Mouse (Mus musculus) E14TG2a.4 (cell line): ENCODE data around the gene Snx19.

Experiments used
- H3K27me3 ChIP-seq: 2 replicates; pipeline ENCODE4 v1.6.1; 2014; ENCODE audit warnings: low read length, control low read depth; ENCODE audit not compliant: insufficient read depth
- H3K36me3 ChIP-seq: 2 replicates; pipeline ENCODE4 v1.6.1; 2014; ENCODE audit warnings: low read length, control low read depth; ENCODE audit not compliant: insufficient read depth
- H3K4me1 ChIP-seq: replicated peaks from 2 replicates; pipeline ENCODE4 v1.6.1; 2014; ENCODE audit warnings: low read depth, low read length, control low read depth
- H3K4me3 ChIP-seq: replicated peaks from 2 replicates; pipeline ENCODE4 v1.5.1; 2014; ENCODE audit warnings: mild to moderate bottlenecking, low read length
- H3K9me3 ChIP-seq: 2 replicates; pipeline ENCODE4 v1.6.1; 2014; ENCODE audit warnings: low read length, control low read depth
- CTCF ChIP-seq: conservative IDR thresholded peaks from 2 replicates; pipeline ENCODE4 v1.5.1; 2014; ENCODE audit warnings: low read length
- NANOG ChIP-seq: IDR thresholded peaks from 2 replicates; pipeline ENCODE4 v1.6.1; 2014; ENCODE audit warnings: borderline replicate concordance, low read length, mixed read lengths
- POU5F1 ChIP-seq: IDR thresholded peaks from 2 replicates; pipeline ENCODE4 v1.6.1; 2014; ENCODE audit warnings: low read length, borderline replicate concordance

Snx19 gene

DNA sequence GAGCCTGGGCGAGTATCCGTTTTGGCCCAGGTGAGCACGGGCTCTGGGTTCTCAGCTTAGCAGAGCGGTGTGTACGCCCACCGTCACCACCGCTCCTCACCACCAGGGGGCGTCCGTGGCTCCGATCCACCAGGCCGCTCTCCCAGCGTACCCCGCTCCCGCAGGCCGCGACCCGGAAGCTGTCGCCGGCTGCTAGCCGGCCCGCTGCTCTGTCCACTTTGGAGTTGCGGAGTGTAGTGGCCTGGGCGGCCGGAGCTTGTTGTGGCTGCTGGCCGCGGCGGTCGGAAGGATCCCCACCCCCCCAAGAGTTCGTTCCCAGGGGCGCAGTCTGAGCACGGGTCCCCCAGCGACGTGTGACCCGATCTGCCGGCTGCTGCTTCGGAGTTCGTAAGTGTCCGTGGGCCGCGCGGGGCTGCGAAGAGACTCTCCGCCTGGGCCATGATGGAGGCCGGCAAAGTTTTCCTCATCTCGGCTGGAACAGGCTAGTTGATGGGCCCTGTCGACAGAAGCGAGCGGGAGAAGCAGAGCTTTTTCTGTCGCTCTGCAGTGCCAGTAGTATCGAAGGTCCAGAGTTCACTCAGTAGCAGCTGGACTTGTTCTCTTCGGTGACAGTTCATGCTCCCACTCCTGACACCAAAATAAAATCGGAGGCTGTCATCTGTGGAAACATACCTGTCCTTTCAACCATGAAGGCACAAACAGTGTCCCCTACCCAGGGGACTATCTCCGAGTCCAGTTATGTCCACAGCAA, at the start of gene Snx19:
Snx19 (plus strand) TSS at position 227 of the 751 bp plus-strand sequence.
- no peaks in the 10 kb centered on the region for H3K9me3 ChIP-seq
- peaks cover 14% of the 10 kb centered on the region for H3K27me3 ChIP-seq
- H3K36me3 ChIP-seq: peaks cover 10% of the 10 kb centered on the region
- H3K4me3 ChIP-seq: peak within 1 kb of the TSS; percentile 89
- TF ChIP-seq NANOG: no peak
- peak; percentile 50 for TF ChIP-seq CTCF
- TF ChIP-seq POU5F1: no peak
- peaks cover 16% of the 10 kb centered on the region for H3K4me1 ChIP-seq

DNA sequence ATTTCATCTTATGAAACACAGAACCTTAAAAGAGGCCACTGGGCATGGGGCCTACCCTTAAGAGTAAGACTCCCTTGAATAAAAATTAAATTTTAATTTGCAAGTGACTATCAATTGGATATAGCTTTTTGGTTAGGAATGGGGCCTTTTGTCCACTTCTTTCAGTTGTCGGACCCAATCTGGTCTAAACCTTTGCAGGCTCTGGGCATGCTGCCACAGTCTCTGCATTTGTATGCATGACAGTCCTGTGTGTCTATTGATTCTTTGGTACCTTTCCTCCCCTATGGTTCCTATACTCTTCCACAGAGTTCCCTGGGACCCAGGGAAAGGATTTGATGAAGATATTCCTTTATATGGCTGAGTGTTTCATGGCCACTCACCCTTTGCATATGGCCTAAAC, 26.1 kb upstream of the Snx19 start:
- TF ChIP-seq NANOG (no peak), POU5F1 (no peak), CTCF (no peak)
- Histone ChIP-seq H3K4me3 (no peak overlapping the region), H3K36me3 (no peaks in the 10 kb centered on the region), H3K9me3 (no peaks in the 10 kb centered on the region), H3K27me3 (no peaks in the 10 kb centered on the region), H3K4me1 (no peaks in the 10 kb centered on the region)

DNA sequence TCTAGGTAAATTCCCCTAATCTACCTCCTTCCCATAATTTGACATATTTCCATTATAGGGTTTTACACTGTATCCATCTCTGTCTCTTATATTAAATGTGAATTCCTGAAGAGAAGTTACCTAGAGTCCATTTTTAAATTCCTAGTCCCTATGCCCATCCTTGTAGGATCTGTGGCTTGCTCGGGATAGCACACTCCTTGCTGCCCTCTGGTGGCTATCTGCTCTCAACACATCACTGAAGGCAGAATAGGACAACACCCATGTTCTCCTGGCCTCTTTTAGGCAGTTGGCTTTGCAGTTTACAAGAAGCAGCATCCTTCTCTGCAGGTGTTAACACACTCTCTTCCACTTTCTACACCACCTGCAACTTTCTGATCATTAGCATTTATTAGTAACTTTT, 4.0 kb upstream of the Snx19 start:
- H3K4me3 ChIP-seq: no peak overlapping the region
- H3K4me1 ChIP-seq: peaks cover 9% of the 10 kb centered on the region
- peaks cover 12% of the 10 kb centered on the region for H3K27me3 ChIP-seq
- TF ChIP-seq NANOG (no peak), CTCF (peak; percentile 80), POU5F1 (no peak)
- no peaks in the 10 kb centered on the region for H3K9me3 ChIP-seq
- no peaks in the 10 kb centered on the region for H3K36me3 ChIP-seq

DNA sequence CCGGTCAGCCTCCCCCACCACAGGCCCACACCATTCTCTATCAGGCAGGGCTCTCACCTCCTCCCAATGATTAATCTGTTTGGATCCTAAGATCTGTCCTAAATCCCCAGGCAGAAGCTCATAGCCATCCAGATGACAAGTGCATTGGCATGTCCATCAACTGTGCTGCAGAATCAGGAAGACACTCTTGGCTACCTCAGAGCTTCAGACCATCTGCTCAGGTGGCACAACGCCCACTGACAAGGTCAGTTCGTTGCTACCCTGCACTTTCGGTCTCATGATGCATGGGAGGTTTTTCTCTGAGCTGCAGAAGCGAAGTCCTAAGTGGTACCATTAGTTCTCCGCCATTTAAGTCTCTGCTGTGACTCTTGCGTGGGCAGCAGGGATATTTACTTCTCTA, 1.7 kb upstream of the Snx19 start:
- no peaks in the 10 kb centered on the region for H3K9me3 ChIP-seq
- peaks cover 10% of the 10 kb centered on the region; the same call in 1 of the 2 replicates for H3K36me3 ChIP-seq
- peaks cover 14% of the 10 kb centered on the region for H3K27me3 ChIP-seq
- TF ChIP-seq NANOG (no peak), CTCF (no peak), POU5F1 (no peak)
- peaks cover 16% of the 10 kb centered on the region for H3K4me1 ChIP-seq
- H3K4me3 ChIP-seq: no peak overlapping the region

DNA sequence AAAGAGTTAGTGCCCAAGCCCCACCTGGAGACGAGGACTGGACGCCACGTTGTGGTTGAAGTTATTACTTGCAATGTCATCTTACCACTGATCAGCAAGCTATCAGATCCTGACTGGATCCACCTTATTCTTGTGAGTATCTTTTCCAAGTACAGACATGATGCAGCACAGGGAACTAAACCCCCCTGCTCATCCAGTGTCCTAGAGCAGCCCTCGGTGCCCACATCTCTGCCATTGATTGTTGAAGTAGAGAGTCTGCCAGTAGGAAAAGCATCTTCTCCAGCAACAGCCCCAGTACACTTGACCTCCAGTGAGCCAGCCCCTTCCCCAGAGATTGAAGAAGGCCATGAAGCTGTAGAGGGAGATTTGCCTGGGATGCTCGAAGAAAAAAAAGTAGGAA, 1.3 kb downstream of the Snx19 start:
- Histone ChIP-seq H3K4me1 (peaks cover 16% of the 10 kb centered on the region), H3K9me3 (peaks cover 8% of the 10 kb centered on the region; the same call in 1 of the 2 replicates), H3K36me3 (peaks cover 22% of the 10 kb centered on the region), H3K27me3 (peaks cover 14% of the 10 kb centered on the region), H3K4me3 (no peak overlapping the region)
- TF ChIP-seq NANOG: no peak
- TF ChIP-seq CTCF: no peak
- no peak for TF ChIP-seq POU5F1

DNA sequence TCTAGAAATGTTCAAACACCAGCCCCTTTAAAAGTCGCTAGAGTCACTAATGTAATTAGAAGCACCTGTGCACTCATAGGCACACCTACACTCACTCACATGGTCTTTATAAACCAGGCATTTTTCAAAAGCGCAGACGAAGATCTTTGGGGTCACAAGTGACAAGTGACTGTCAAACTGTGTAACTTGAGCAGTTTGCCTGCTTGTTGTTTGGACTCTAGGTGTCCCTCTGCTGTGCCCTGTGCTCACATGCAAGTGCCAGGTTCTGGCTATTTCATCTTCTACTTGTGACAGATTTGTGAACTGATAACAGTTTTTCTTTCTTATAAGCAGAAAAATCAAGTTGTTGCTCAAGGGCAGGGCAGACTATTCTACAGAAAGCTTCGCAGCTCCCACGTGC, 3.5 kb downstream of the Snx19 start:
- H3K4me3 ChIP-seq: no peak overlapping the region
- H3K27me3 ChIP-seq: peaks cover 14% of the 10 kb centered on the region
- H3K4me1 ChIP-seq: peaks cover 16% of the 10 kb centered on the region
- H3K9me3 ChIP-seq: peaks cover 8% of the 10 kb centered on the region; the same call in 1 of the 2 replicates
- no peak for TF ChIP-seq CTCF
- TF ChIP-seq POU5F1: no peak
- TF ChIP-seq NANOG: no peak
- peaks cover 34% of the 10 kb centered on the region for H3K36me3 ChIP-seq

DNA sequence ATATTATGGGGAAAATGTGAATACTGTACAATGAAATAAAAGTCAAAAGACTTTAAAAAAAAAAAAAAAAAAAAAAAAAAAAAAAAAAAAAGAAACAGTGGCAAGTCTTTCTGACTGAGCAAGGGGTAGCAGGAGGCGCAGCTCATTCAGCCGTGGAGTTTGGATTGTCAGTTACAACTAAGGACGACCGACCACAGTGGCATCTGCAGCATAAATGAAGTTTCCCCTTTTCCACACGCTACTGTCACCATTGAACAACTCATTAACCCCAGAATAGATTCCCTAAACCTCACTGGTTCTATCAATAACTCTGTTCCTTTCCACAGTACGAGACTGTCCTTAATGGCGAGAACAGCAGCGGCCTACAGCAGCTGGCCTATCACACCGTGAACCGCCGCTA, 5.0 kb downstream of the Snx19 start:
- H3K27me3 ChIP-seq: peaks cover 10% of the 10 kb centered on the region
- no peak overlapping the region for H3K4me3 ChIP-seq
- TF ChIP-seq NANOG (no peak), CTCF (no peak), POU5F1 (no peak)
- H3K9me3 ChIP-seq: peaks cover 8% of the 10 kb centered on the region; the same call in 1 of the 2 replicates
- peaks cover 46% of the 10 kb centered on the region for H3K36me3 ChIP-seq
- H3K4me1 ChIP-seq: peaks cover 16% of the 10 kb centered on the region

DNA sequence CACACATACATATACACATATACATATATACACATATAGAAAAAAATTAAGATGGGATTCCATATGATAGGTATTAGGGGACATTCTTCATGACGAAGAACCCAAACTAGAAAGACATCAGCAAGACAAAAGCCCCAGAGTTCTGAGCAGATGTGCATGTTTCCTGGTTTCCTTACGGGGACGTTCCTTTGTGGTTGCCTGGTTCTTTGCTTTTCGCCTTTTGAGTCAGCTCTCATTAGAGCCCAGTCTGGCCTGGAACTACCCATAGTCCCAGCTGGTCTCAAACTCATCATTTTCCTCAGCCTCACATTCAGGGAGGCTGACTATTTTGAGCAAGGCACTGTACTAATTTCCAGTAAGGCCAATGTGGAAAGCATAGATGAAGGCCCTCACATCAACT, 7.0 kb downstream of the Snx19 start:
- Histone ChIP-seq H3K36me3 (peaks cover 53% of the 10 kb centered on the region), H3K27me3 (no peaks in the 10 kb centered on the region), H3K9me3 (peaks cover 8% of the 10 kb centered on the region; the same call in 1 of the 2 replicates), H3K4me3 (no peak overlapping the region), H3K4me1 (peaks cover 3% of the 10 kb centered on the region; the same call in 1 of the 2 replicates)
- TF ChIP-seq CTCF (no peak), POU5F1 (no peak), NANOG (no peak)
